Mouse (Mus musculus): ENCODE data around the gene Olfr1252.

Olfr1252 gene

DNA sequence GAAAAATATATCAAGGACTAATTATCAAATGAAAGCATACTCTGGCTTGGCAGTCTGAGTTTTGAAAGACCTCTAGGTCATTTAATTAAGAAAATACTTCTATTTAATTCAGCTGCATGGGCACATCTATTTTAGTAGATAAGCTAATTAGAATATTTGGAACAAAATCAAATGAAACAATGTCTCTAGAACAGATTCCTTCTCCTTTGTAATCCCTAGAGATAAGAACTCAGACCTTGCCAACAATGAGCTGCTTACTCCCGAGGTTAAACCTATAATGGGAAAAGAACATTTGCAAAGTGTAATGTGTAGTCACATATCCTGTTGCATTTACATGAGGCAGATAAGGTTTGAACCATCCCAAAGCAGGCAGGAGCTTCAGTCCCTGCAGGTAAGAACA lies at the start of gene Olfr1252:
Gene Olfr1252 (minus strand): TSS at position 101 of the 400 bp plus-strand sequence.
- no peak for DNase-seq (ENCODE audit: low read depth)

DNA sequence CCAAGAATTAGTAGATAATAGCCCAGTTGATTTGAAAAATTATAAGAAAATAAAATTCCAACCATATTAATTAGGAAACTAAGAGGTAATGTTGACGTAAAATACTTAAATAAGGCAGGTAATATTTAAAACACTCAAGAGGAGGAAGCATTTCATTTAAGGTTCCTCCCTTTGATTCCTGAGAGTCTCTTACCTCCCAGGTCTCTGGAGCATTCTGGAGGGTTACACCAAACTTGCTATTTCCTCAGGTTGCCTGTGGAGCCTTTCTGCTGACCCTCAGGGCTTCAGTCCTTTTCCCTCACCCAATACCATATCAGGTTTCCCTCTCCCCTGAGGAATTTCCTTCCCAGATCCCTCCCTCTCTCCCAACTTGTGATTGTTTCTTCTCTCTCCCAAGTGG lies 32.2 kb upstream of the Olfr1252 start, which contains the start of gene Olfr1253:
Gene Olfr1253 (minus strand): TSS at position 101 of the 400 bp plus-strand sequence.
- no peak for DNase-seq (ENCODE audit: low read depth)

DNA sequence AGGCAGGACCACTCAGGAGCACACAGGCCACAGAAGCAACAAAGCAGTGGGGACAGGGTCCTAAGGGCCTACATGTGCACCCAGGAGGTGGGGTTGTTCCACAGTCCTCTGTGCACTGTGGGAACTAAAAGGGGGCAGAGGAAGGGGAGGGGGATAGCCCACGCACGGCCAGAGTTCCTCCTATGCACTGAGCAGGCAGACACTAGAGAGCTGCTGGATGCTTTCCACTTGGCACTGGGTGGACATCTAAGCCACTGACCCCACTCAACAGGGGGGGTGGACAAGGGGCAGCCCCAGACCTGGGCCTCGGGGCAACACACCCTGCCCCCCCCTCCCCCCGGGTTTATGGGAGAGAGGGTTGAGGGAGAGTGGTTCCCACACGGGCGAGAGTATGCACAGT lies 32.8 kb downstream of the Olfr1252 start:
- DNase-seq (ENCODE audit: low read depth) = no peak

DNA sequence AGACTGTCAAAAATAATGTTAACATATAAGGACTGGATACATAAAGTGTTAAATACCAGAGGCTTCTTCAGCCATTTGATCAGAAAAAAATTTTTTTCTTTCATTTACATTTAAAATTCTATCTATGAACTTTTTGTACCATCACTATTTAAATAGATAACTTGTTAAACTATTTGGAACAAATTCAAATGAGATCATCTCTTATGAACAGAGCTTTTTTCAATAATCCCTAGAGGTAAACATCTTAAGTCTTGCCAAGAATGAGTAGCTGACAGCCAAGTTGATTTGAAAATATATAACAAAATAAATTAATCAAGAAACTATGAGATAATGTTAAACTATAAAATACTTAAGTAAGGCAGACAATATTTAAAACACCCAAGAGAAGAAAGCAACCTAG lies 53.0 kb downstream of the Olfr1252 start, which contains the start of gene Olfr1251:
Gene Olfr1251 (minus strand): TSS at position 101 of the 400 bp plus-strand sequence.
- no peak for DNase-seq (ENCODE audit: low read depth)

All from 416B (cell line).